Mouse (Mus musculus) B cell, adult 2 months (primary cell): ENCODE results near the gene Epha8.
A peak's percentile ranks its signal among the peaks of the same experiment; 100 is the strongest.

Experiments used
- DNase-seq, 2 experiments: peaks; one replicate each; pipeline ENCODE4 v3.0.0; 2022

The Epha8 gene

GRCm38 (mm10) chr4:136949266-136949989 lies 7.2 kb downstream of the Epha8 start:
- no peak for DNase-seq

- no peak for DNase-seq
These were observed 11.2 kb downstream of the Epha8 start for GRCm38 (mm10) chr4:136945397-136945796.

DNA sequence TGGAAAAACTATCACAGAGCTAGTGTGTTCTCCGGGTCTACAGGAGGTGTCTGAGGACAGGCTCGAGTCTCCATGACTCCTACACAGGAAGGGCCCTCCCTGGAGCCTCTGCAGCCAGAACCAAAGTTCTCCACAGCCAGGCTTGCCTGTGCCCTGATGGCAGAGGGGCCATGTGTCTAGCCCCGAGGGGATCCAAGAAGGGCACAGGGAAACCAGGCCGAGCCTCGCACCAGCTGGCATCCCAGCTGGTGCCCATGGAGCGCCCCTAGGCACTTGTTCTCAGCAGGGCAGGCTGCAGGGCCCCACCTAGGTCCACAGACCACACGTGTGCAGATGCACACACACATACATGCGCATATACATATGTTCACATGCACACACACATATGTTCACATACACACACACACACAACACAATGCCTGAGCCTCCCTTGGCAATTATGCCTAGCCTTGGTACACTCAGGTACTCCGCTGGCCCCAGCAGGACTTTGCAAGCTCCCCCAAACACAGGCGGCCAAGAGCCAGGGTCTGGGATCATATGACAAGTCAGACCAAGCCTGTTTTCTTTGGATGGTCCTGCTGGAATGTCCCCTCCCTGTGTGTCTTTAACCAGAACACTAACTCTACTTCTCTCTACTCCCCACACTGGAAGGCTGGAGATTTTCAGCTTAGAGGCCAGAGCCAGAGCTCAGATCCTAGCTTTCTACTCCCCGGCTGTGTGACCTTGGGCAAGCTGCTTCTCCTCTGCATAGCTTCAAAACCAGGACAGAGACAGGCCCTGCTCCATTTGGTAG lies 11.9 kb downstream of the Epha8 start:
- no peak for DNase-seq

DNA sequence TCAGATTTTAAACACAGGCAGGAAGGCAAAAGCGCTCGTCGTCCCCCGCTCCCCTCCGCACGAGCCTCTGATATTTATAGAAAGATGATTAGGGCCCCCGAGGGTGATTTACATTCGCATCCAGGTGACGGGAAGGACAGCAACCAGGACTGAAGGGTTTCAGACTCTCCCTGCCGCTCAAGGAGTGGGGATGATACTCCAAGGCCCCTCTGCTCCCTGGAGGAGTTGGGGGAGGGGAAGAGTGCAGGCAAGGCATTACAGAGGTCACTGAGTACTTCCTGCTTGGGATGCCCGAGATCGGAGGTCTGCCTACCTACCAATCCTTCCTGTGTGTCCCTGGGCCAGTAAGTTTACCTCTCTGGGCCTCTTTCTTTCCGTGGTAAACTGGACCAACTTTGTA lies 13.4 kb downstream of the Epha8 start:
- no peak for DNase-seq

GRCm38 (mm10) chr4:136942761-136943160 lies 13.9 kb downstream of the Epha8 start:
- no peak for DNase-seq

DNA sequence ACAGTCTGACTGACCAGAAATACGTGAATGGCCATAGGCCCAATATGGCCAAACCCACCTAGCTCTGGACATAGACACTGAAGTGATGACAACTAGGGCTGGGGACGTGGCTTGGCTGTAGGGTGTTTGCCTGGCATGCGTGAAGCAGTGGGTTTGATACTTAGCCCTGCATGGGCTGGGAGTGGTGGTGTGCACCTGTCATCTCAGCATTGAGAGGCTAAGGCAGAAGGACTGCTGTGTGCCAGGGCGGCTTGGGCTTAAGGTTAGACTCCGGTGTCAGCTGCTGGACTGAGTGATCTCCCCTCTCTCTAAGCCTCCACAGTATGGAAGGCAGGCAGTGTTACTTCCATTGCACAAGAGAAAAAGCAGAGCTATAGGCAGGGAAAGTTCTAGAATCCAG lies 18.7 kb downstream of the Epha8 start:
- DNase-seq: no peak

GRCm38 (mm10) chr4:136937344-136937743 lies 19.3 kb downstream of the Epha8 start:
- no peak for DNase-seq

DNA sequence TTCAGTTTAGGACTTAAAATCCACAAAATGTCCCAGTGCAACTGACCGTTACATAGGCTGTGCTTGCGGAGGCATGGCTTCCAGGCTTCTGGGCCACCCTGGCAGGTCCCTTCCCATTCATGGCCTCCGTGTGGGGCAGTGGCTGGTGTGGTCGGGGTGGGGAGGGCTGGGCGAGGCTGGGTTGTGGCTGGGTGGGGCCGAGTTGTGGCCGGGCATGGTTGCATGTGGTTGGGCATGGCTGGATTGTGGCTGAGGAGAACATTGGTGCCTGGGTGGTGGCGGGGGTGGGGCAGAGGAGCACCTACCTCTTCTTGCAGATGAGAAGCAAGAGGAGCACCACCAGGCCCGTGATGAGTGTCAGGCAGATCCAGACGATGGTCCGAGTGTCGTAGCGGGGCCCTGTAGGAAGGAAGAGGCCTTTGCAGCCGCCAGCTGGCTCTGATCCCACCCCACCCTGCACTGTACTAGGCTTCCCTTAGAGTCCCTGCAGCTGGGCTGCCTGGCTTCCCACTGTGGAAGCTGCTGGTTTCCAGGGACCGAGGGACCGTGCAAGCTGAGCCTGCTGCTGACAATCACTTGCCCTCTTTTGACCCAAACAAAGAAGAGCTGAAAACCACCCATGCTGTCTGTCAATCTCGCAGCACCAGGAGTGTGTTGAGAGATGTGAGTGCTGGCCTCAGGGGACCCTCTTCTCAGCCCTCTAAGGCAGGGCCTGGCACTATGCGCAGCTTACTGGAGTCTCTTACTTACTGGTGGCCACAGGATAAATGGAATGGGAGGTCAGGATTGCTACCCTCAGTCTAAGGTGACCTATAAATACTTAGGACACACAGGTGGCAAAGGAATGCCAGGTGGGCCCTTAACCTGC lies 21.6 kb downstream of the Epha8 start:
- no peak for DNase-seq

DNA sequence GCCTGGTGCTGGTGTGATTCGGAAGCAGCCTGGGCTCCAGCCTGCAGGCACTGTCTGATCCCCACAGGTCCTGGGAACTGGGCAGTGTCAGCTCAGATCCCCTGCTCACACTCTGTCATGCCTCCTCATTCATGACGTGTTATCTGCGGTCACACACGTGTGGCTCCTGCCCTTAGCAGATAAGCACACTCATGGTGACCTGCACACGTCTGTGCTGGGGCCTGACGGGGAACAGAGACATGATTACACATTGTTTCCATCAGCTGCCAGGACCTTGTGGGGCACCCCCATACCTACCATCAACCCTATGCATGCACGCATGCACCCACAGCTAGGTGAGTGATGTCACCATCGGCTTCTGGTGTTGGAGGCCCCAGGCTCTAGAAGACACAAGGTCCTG lies 26.1 kb downstream of the Epha8 start:
- DNase-seq: no peak

- DNase-seq: peak; percentile 17 to 19
These were observed 27.7 kb downstream of the Epha8 start for GRCm38 (mm10) chr4:136928928-136929327.

DNA sequence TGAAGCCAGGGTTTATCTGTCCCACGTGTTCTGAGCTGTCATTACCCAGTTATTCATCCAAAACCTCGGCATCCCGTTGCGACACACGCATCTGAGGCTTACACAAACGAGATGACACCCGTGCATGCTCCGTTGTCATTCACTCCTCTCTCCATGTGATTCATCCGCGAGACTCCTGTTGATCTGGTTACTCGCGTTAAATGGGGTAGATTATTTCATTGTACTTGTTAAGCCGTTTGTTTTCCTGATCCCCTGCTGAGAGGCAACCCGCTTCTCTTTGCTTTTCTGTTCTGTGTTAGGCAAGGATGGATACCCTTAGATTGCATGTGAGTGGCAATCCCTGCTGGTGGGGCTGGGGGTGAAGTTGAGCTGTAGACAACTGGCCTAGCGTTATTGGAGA lies 30.8 kb downstream of the Epha8 start:
- no peak for DNase-seq

GRCm38 (mm10) chr4:136924529-136924928 lies 32.1 kb downstream of the Epha8 start:
- peak; percentile 26 to 28 for DNase-seq

DNA sequence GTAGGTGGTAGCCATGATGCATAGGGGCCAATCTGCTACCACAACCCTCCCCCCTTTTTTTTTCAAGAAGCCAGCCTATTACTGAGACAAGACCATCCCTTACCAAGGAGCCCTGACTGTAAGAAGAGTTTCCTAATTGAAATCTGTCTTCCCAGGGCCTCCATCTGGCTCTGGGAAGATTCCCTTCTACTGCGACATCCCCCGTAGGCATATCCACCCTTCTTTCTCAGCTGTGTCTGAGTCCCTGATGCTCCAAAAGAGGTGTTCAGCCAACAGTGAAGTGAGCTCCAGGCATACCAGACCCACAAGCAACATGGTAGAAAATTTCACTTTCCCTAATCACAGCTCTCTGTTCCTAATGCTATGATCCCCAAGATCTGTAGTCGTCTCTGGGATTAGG lies 37.1 kb downstream of the Epha8 start:
- DNase-seq: no peak

- no peak for DNase-seq
These were observed 37.8 kb downstream of the Epha8 start for GRCm38 (mm10) chr4:136918834-136919233.

- no peak for DNase-seq
These were observed 39.5 kb downstream of the Epha8 start for GRCm38 (mm10) chr4:136917165-136917524.

DNA sequence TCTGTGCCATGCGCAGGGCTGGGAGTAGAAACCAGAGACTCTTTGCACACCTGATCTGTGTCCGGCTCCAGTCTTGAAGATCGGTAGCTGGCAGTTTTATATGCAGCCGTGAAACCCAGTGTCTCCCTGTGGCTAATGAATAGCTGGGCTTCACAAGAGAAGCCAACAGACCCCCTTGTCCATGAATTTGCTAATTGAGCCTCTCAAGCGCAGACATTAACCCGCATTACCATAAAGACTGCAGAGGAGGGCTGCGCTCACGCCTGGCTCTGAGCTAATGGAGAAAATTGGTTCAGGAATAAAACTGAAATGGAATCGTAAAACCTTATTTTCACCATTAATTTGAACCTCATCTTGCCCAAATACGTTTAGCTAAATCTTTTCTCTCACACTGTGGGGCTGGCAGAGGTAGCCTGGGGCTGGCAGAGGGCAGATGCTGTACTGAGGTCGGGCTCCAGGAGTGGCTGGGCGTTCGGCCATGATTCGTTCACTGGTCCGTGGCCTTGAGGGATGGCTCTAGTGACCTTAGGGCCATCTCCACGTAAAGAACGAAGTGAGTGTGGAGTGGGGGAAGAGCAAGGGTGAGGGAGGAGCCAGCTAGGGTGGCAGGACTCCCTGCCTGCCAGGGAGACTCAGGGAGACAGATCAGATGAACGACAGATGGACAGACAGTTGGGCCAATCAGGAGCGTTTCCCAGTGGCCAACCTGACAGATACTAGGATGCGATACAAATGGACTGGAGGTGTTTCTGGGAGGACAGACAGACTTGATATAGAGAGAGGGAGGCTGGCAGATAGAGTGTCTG lies 40.1 kb downstream of the Epha8 start:
- DNase-seq: no peak

DNA sequence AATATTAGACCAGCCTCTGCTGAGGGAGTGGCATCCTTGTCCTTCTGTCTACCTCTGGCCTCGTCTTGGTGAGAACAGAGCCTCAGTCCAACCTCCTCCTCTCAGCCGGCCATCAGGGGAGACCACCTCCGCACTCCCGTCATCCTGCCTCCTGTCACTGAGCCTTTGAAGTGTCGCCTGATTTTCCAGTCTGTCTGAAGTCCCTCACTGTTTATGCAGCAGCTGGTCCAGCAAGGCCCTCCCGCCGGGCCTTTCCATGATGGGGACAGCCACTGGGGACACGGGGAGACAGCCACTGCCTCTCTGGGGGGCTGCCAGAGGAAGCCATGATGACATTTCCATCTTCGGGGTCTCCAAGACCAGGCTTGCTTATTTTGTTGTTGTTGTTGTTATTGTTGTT lies 43.8 kb downstream of the Epha8 start:
- DNase-seq: no peak

- DNase-seq: no peak
These were observed 44.8 kb downstream of the Epha8 start for GRCm38 (mm10) chr4:136911804-136912203.

- no peak for DNase-seq
These were observed 45.4 kb downstream of the Epha8 start for GRCm38 (mm10) chr4:136911211-136911646.

GRCm38 (mm10) chr4:136907809-136908208 lies 48.8 kb downstream of the Epha8 start:
- no peak for DNase-seq

- peak; percentile 33 to 35 for DNase-seq
These were observed 49.6 kb downstream of the Epha8 start for GRCm38 (mm10) chr4:136907033-136907432.

GRCm38 (mm10) chr4:136904767-136905539 lies 51.7 kb downstream of the Epha8 start:
- no peak for DNase-seq
